Mouse (Mus musculus): Measurements from ENCODE around the gene Tmem235.

The Tmem235 gene

DNA sequence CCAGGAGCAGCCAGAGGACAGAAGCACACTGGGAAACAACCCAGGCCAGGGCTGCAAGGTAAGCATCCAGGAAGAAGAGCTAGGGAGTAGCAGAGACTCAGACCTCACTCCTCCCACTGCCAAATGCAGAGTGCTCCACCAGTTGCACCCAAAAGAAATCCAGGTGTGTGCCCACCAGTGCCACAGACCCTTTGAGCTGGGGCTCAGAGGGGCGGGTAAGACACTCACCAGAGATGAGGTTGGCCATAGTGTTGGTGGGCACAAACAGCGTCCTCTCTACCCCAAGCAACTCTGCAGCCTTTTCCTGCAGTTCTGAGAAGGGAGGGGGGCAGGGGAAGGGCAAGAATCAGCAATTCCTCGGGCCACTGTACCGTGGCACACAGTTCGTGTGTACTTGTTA lies 10.8 kb downstream of the Tmem235 start:
- no peak for DNase-seq

- DNase-seq = no peak
These were observed 11.5 kb downstream of the Tmem235 start for GRCm38 (mm10) chr11:117871911-117872584.

GRCm38 (mm10) chr11:117872861-117873608 lies 12.5 kb downstream of the Tmem235 start, which contains the start of gene Tha1:
TSS of gene Tha1 (minus strand) at chr11:117873481.
- DNase-seq = peak; percentile 84

GRCm38 (mm10) chr11:117874419-117874818 lies 13.9 kb downstream of the Tmem235 start:
- DNase-seq = no peak

DNA sequence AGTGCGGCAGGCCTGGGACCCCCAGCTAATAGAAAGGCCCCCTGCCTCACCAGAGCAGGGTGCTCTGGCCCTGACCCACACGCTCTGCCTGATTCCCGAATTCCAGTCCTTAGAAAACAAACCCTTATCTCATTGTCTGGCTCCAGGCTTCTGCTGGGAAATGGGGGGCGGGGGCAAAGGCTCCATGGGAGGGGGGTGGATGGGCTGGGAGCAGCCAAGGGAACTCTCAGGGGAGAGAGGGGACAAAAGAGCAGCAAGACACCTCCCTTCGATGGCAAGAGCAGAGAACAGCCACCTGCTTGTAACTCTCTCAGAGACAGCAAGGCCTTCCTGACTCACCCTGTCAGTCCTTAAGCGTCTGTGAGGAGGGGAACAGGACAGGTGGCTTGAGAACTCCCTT lies 15.1 kb downstream of the Tmem235 start:
- DNase-seq = no peak

- no peak for DNase-seq
These were observed 17.6 kb downstream of the Tmem235 start for GRCm38 (mm10) chr11:117877917-117878745.

- no peak for DNase-seq
These were observed 18.3 kb downstream of the Tmem235 start for GRCm38 (mm10) chr11:117878892-117879291.

- DNase-seq = no peak
These were observed 19.1 kb downstream of the Tmem235 start for GRCm38 (mm10) chr11:117879676-117880075.

DNA sequence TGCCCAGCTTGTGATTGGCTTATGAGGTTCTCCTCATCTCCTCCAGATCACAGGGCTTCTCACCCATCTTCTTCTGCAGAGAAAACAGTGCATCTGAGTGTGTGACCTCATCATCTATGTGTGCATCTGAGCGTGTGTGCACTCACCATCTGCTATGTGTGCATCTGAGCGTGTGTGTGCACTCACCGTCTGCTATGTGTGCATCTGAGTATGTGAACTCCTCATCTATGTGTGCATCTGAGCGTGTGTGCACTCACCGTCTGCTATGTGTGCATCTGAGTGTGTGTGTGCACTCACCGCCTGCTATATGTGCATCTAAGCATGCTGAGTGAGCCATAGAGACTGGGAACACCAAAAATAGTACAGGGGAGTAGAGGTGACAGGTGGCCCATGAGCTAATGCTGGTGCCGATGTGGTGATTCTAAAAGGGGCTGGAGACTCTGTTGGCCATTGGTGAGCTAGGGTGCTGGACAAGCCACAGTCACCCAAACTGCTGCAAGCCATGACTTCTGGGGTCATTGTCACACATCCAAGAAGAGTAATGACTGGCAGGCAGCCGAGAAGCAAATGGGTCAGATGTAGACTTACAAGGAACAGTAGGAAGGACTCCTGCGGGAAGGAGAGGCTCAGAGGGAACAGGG lies 19.9 kb downstream of the Tmem235 start:
- DNase-seq = peak; percentile 45

- no peak for DNase-seq
These were observed 20.4 kb downstream of the Tmem235 start for GRCm38 (mm10) chr11:117880977-117881358.

DNA sequence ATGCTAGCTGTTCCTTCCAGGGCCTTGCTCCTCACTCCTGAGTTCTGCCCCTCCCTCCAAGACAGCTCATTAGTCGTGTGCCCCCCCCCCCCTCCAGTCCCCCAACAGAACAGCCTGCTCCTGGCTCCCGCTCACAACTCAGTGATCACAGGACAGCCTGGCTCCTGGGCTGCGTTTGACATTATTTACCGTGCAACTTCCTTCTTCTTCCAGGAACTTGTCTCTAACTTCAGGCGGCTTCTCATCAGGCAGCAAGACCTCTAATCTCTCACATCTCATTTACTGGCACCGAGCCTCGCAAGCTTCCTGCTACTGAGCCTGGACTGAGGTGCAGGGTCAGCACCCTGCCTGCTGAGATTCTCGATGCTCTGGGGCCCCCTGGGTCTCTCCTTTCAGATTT lies 21.2 kb downstream of the Tmem235 start:
- no peak for DNase-seq

DNA sequence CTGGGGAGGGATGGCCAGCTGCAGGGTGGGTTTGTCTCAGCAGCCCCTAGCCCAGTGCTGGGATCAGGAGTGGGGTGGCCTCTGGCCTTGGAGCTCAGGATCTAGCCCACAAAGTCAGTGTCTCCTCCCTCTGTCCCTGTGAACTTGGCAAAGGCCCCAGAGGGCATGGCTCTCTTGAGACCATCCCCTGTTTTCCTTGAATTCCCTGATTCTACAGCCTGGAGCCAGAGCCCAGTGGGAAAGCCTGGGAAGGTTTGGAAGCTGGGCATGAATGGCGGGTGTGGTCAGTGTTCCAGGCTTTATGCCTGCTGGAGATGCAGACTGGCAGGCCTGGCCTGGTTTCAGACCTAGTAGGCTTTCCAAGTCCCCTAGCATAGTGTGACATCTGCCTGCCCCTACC lies 21.7 kb downstream of the Tmem235 start:
- no peak for DNase-seq

GRCm38 (mm10) chr11:117886000-117886399 lies 25.4 kb downstream of the Tmem235 start:
- DNase-seq = no peak

GRCm38 (mm10) chr11:117888168-117888852 lies 27.8 kb downstream of the Tmem235 start:
- no peak for DNase-seq

DNA sequence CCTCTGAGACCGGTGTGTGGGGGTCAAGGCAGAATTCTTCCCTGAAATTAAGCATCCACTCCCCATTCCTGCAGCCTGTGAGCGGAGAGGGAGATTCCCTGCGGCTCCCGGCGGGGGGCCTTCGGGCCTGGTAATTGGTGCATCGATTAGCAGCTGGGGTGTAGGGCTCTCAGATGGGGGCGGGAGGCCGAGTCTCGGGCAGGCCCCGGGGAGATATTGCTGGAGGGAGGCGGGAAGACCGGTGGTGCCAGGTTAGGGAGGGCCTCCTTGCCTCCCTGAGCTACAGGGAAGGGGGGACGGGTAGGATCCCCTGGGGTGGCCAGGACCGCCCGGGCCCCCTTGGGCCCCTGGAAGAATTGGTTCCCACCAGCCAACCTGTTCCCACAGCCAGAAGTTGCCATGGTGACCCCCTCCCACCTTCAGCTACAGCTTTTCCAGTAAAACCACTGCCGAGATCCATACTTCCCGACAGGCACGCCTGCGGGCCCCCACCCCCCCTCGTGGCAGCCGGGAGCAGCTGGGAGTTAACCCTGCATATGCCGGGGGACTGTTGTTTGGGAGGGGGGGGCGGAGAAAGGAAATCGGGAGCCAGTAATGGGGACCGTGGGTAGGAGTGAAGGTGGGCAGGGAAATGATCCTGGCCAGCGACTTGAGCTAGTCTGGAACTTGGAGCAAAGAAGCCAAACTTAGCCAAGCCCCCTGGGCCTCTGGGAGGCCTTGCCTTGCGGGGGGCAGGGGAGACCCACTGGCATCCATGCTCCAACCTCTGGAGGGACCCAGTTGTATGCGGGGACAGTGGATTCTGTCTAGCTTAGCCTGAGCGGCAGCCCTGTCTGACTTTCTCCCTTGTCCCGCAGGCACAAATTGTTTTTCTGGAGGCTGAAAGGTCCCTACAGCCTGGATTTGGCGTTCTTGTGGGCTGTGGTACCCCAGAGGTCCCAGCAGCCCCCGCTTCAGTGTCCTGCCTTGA lies 28.6 kb downstream of the Tmem235 start:
- DNase-seq = no peak

DNA sequence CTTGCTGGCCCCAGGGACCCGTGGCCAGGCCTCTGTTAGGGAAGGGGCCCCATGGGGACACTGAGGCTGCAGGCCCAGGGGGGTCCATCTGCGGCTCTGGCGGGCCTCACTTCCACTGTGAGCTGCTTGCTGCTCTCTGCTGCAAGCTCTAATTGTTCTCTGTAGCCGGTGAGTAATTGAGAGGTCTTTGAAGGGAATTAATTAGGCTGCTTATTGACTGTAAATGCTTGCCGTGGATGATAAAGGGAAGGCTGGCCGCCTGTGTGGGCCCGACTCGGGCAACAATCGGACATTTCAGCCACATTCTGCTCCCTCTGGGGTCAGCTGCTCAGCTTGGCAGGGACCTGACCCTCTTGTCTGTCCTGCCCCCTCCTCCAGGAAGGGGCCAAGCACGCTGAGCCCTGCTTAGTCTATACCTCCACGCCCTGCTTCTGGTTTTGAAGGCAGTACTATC lies 29.4 kb downstream of the Tmem235 start:
- no peak for DNase-seq

GRCm38 (mm10) chr11:117890519-117891282 lies 30.1 kb downstream of the Tmem235 start:
- DNase-seq = no peak

- no peak for DNase-seq
These were observed 31.1 kb downstream of the Tmem235 start for GRCm38 (mm10) chr11:117891581-117892175.

- DNase-seq = no peak
These were observed 31.6 kb downstream of the Tmem235 start for GRCm38 (mm10) chr11:117892199-117892598.

DNA sequence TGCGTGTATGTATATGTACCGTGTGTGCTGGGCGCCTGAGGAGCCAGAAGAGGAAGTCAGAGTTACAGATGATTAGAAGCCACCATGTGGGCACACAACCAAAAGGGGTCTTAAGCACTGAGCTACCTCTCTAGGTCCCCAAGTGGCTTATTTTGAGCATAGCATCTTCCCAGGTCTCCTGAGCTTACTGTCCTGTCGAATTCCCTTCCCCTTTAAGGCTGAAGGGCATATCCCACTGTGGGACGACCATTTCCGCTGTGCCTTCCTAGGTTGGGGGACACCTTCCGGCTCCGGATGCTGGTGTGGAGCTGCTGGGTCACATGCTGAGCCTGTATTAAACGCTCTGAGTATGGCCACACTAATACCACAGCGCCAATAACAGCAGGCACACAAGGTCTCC lies 34.1 kb downstream of the Tmem235 start:
- no peak for DNase-seq
